Mouse (Mus musculus): ENCODE measurements around the gene Mb.

DNA sequence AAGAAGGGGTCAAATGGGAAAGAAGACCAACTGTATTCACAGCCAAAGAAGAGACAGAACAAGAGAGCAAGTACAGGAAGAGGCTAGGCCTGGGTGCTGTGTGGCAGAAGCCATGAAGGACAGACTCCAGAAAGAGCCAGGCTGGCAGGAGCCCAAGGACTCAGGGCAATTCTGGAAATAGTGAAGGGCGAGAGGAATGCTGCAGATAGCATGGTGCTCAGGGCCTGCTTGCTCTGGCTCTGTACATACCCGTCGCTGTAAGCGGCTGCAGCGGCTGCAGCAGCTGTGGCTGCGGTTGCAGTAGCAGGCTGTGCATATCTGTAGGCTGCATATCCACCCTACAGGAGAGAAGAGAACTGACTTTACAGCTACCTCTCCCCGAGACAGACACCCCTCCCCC lies 35.3 kb upstream of the Mb start:
- TF ChIP-seq POLR2A (IDR thresholded peaks at IDR 0.05; ENCODE audit: borderline replicate concordance, insufficient read depth, low read length), result no peak
- no peak for TF ChIP-seq CTCF (IDR thresholded peaks at IDR 0.05; ENCODE audit: borderline replicate concordance, insufficient read depth, low read depth, low read length)
